Mouse (Mus musculus) kidney, adult 11 months (tissue): ENCODE results near the gene Ablim2.

Experiments
- DNase-seq: peaks from one replicate; pipeline ENCODE4 v3.0.0; 2022

Ablim2 gene

GRCm38 (mm10) chr5:35757639-35758001 is at the start of gene Ablim2:
TSS of gene Ablim2 (plus strand) at chr5:35757880.
- DNase-seq, result peak; percentile 93

GRCm38 (mm10) chr5:35710481-35710880 is 47.2 kb upstream of the Ablim2 start:
- DNase-seq, result no peak

- no peak for DNase-seq
Observed at GRCm38 (mm10) chr5:35710931-35711330, 46.7 kb upstream of the Ablim2 start.

- DNase-seq, result no peak
Observed at GRCm38 (mm10) chr5:35712517-35712916, 45.2 kb upstream of the Ablim2 start.

- no peak for DNase-seq
Observed at GRCm38 (mm10) chr5:35713649-35714354, 43.9 kb upstream of the Ablim2 start.

- DNase-seq, result no peak
Observed at GRCm38 (mm10) chr5:35717455-35717854, 40.2 kb upstream of the Ablim2 start.

GRCm38 (mm10) chr5:35717946-35718345 is 39.7 kb upstream of the Ablim2 start:
- peak; percentile 52 for DNase-seq

- no peak for DNase-seq
Observed at GRCm38 (mm10) chr5:35718817-35719216, 38.9 kb upstream of the Ablim2 start.

- no peak for DNase-seq
Observed at GRCm38 (mm10) chr5:35719343-35719742, 38.3 kb upstream of the Ablim2 start.

- DNase-seq, result no peak
Observed at GRCm38 (mm10) chr5:35719880-35720279, 37.8 kb upstream of the Ablim2 start.

- no peak for DNase-seq
Observed at GRCm38 (mm10) chr5:35721933-35722332, 35.7 kb upstream of the Ablim2 start.

- no peak for DNase-seq
Observed at GRCm38 (mm10) chr5:35722654-35723053, 35.0 kb upstream of the Ablim2 start.

GRCm38 (mm10) chr5:35723900-35724299 is 33.8 kb upstream of the Ablim2 start:
- DNase-seq, result no peak

- no peak for DNase-seq
Observed at GRCm38 (mm10) chr5:35725840-35726239, 31.8 kb upstream of the Ablim2 start.

- no peak for DNase-seq
Observed at GRCm38 (mm10) chr5:35727447-35727846, 30.2 kb upstream of the Ablim2 start.

GRCm38 (mm10) chr5:35728344-35728956 is 29.2 kb upstream of the Ablim2 start:
- no peak for DNase-seq

GRCm38 (mm10) chr5:35728957-35729460 is 28.7 kb upstream of the Ablim2 start:
- DNase-seq, result peak; percentile 99

GRCm38 (mm10) chr5:35729844-35730243 is 27.8 kb upstream of the Ablim2 start:
- peak; percentile 77 for DNase-seq

- DNase-seq, result no peak
Observed at GRCm38 (mm10) chr5:35730552-35730951, 27.1 kb upstream of the Ablim2 start.

GRCm38 (mm10) chr5:35731006-35731405 is 26.7 kb upstream of the Ablim2 start:
- DNase-seq, result no peak

- peak; percentile 83 for DNase-seq
Observed at GRCm38 (mm10) chr5:35733523-35733922, 24.2 kb upstream of the Ablim2 start.

- DNase-seq, result peak; percentile 87
Observed at GRCm38 (mm10) chr5:35737231-35737901, 20.3 kb upstream of the Ablim2 start.

GRCm38 (mm10) chr5:35739005-35739404 is 18.7 kb upstream of the Ablim2 start:
- DNase-seq, result peak; percentile 72
